In the genomic region with DNA sequence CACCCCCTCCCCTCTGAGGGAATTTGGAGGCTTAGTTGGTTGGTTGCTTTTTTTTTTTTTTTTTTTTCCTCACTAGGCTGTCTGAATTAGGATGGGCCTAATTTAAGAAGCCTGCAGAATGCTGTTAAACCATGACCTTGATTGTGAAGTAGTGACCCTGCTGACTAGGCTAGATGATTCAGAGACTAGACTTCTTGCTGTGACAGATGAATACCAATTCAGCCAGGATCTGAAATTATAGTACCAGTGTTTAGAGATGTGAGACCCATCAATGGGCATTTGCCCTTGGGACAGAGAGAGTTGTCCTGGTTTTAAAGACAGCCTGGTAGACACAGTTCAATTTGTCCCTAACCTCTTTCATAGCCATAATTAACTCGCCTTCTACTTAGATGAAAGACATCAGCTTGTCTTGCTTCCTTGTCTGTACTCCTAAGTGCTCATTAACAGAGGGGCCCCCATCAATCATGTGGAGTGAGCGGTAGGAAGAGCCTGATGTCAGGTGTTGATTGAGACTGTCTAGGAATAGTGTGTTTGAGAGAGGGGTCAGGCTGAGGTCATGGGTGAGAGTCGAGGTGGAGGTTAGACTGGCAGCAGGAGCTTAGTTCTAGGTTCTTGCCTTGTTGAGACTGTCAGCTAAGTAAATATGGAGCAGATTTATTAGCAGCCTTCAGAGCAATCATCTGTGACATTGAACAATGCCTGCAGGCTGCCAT, we compare ENCODE assay signal across 15 mouse cellular contexts. TPM values are rescaled to one million over a fixed set of nuclear protein-coding genes. Genes with fewer than 3 reads are reported as not detected.
A peak's percentile ranks its signal among the peaks of the same experiment; 100 is the strongest.
DNase-seq lines count a peak whose midpoint lies in the region; ATAC-seq and TF ChIP-seq lines count a peak whose summit lies in the region.
"Had no signal": no experiment of that assay in that cellular context is flagged by ENCODE, and none has a peak within 500 bp of the region (broad histone marks: within the 10 kb centered on the region; RNA-seq: fewer than 3 reads in every experiment).

No protein-coding gene starts in this region.

- peak; percentile 62 for DNase-seq in forebrain, embryonic 11.5 days (ENCODE audit: low spot score)
- DNase-seq in midbrain, embryonic 10.5 days (ENCODE audit: low spot score) = peak; percentile 39
- DNase-seq in midbrain, postnatal 0 days (ENCODE audit: low spot score) = no peak
- no peak for DNase-seq in thymus, postnatal 0 days (ENCODE audit: low spot score)
- no peak for DNase-seq in cerebellum, adult 2 months
- DNase-seq in T-cell, adult 2 months (ENCODE audit: low spot score) = no peak
- DNase-seq: cerebellum, postnatal 10 days; kidney, postnatal 14 days had no signal

- peaks cover 10% of the 10 kb centered on the region; the same call in 1 of the 2 replicates for H3K4me1 ChIP-seq in forebrain, embryonic 11.5 days (replicated peaks; ENCODE audit: control insufficient read depth, insufficient read depth, low read length)
- H3K4me1 ChIP-seq in forebrain, embryonic 16.5 days (replicated peaks; ENCODE audit: control insufficient read depth, insufficient read depth, low read length) = peaks cover 11% of the 10 kb centered on the region; the same call in 1 of the 2 replicates
- peaks cover 75% of the 10 kb centered on the region for H3K4me1 ChIP-seq in midbrain, embryonic 10.5 days
- H3K4me1 ChIP-seq in midbrain, postnatal 0 days (ENCODE audit: insufficient read depth, low read length) = no peaks in the 10 kb centered on the region
- H3K4me1 ChIP-seq in forebrain, embryonic 12.5 days = peaks cover 36% of the 10 kb centered on the region
- peaks cover 8% of the 10 kb centered on the region for H3K4me1 ChIP-seq in cerebellum, adult 2 months (ENCODE audit: control insufficient read depth, insufficient read depth, low read length)

- no peak overlapping the region for H3K4me2 ChIP-seq in forebrain, embryonic 11.5 days (ENCODE audit: low read depth, low read length, severe bottlenecking)
- H3K4me2 ChIP-seq in forebrain, embryonic 16.5 days (ENCODE audit: low read length) = no peak overlapping the region
- no peak overlapping the region for H3K4me2 ChIP-seq in midbrain, postnatal 0 days (ENCODE audit: low read depth, low read length, poor library complexity, severe bottlenecking)
- H3K4me2 ChIP-seq in forebrain, embryonic 12.5 days = no peak overlapping the region
- H3K4me2 ChIP-seq: heart, embryonic 15.5 days; limb, embryonic 12.5 days had no signal

- no peak for TF ChIP-seq CTCF in midbrain, postnatal 0 days (IDR thresholded peaks at IDR 0.05)
- TF ChIP-seq CTCF in cerebellum, adult 2 months (IDR thresholded peaks at IDR 0.05; ENCODE audit: borderline replicate concordance, insufficient read depth, low read depth, low read length) = no peak

- no peak overlapping the region for H3K4me3 ChIP-seq in forebrain, embryonic 11.5 days (ENCODE audit: low read depth, low read length)
- H3K4me3 ChIP-seq in forebrain, embryonic 16.5 days (replicated peaks; ENCODE audit: low read length) = no peak overlapping the region
- H3K4me3 ChIP-seq in midbrain, embryonic 10.5 days = no peak overlapping the region
- H3K4me3 ChIP-seq in midbrain, postnatal 0 days (ENCODE audit: low read depth, low read length) = no peak overlapping the region
- no peak overlapping the region for H3K4me3 ChIP-seq in forebrain, embryonic 12.5 days (replicated peaks)
- no peak overlapping the region for H3K4me3 ChIP-seq in cerebellum, adult 2 months (replicated peaks; ENCODE audit: insufficient read depth, low read depth, low read length)
- H3K4me3 ChIP-seq: heart, embryonic 15.5 days; limb, embryonic 12.5 days had no signal

- no peaks in the 10 kb centered on the region for H3K36me3 ChIP-seq in forebrain, embryonic 11.5 days (ENCODE audit: control insufficient read depth, insufficient read depth, low read length)
- no peaks in the 10 kb centered on the region for H3K36me3 ChIP-seq in forebrain, embryonic 16.5 days (ENCODE audit: control insufficient read depth, insufficient read depth)
- no peaks in the 10 kb centered on the region for H3K36me3 ChIP-seq in midbrain, embryonic 10.5 days
- H3K36me3 ChIP-seq in midbrain, postnatal 0 days (ENCODE audit: insufficient read depth, low read length) = no peaks in the 10 kb centered on the region
- no peaks in the 10 kb centered on the region for H3K36me3 ChIP-seq in forebrain, embryonic 12.5 days (replicated peaks)
- H3K36me3 ChIP-seq: heart, embryonic 15.5 days; limb, embryonic 12.5 days had no signal

- no peak for TF ChIP-seq POLR2A in cerebellum, adult 2 months (IDR thresholded peaks at IDR 0.05; ENCODE audit: borderline replicate concordance, insufficient read depth, low read length)

- no peaks in the 10 kb centered on the region for H3K27me3 ChIP-seq in forebrain, embryonic 11.5 days (ENCODE audit: control insufficient read depth, insufficient read depth, low read length)
- H3K27me3 ChIP-seq in forebrain, embryonic 16.5 days (replicated peaks; ENCODE audit: control insufficient read depth, insufficient read depth, low read length) = no peaks in the 10 kb centered on the region
- H3K27me3 ChIP-seq in midbrain, embryonic 10.5 days (ENCODE audit: low read depth, poor library complexity, severe bottlenecking) = peaks cover 77% of the 10 kb centered on the region
- no peaks in the 10 kb centered on the region for H3K27me3 ChIP-seq in midbrain, postnatal 0 days (ENCODE audit: insufficient read depth, low read length)
- H3K27me3 ChIP-seq in forebrain, embryonic 12.5 days = peaks cover 26% of the 10 kb centered on the region
- no peaks in the 10 kb centered on the region for H3K27me3 ChIP-seq in cerebellum, adult 2 months (ENCODE audit: control insufficient read depth, insufficient read depth, low read length)
- H3K27me3 ChIP-seq: limb, embryonic 12.5 days had no signal

- no peaks in the 10 kb centered on the region for H3K9me3 ChIP-seq in forebrain, embryonic 11.5 days (ENCODE audit: control insufficient read depth, low read length)
- no peaks in the 10 kb centered on the region for H3K9me3 ChIP-seq in forebrain, embryonic 16.5 days (ENCODE audit: control insufficient read depth, low read length)
- no peaks in the 10 kb centered on the region for H3K9me3 ChIP-seq in midbrain, embryonic 10.5 days (replicated peaks)
- H3K9me3 ChIP-seq in midbrain, postnatal 0 days (ENCODE audit: low read length) = no peaks in the 10 kb centered on the region
- no peaks in the 10 kb centered on the region for H3K9me3 ChIP-seq in forebrain, embryonic 12.5 days
- H3K9me3 ChIP-seq: heart, embryonic 15.5 days; limb, embryonic 12.5 days had no signal

- ATAC-seq in forebrain, embryonic 11.5 days (replicated peaks; ENCODE audit: low FRiP score) = peak; percentile 59
- no peak for ATAC-seq in forebrain, embryonic 16.5 days
- no peak for ATAC-seq in midbrain, postnatal 0 days (ENCODE audit: low FRiP score)
- ATAC-seq in forebrain, embryonic 12.5 days (ENCODE audit: low FRiP score) = peak; percentile 70

- H3K27ac ChIP-seq in forebrain, embryonic 11.5 days (ENCODE audit: low read depth, low read length) = no peak overlapping the region
- H3K27ac ChIP-seq in forebrain, embryonic 16.5 days (ENCODE audit: low read length) = no peak overlapping the region
- no peak overlapping the region for H3K27ac ChIP-seq in midbrain, embryonic 10.5 days (replicated peaks)
- H3K27ac ChIP-seq in midbrain, postnatal 0 days (ENCODE audit: low read depth, low read length) = no peak overlapping the region
- H3K27ac ChIP-seq in forebrain, embryonic 12.5 days = peak overlapping the region; percentile 42; the same call in 1 of the 2 replicates
- no peak overlapping the region for H3K27ac ChIP-seq in cerebellum, adult 2 months (ENCODE audit: insufficient read depth, low read length)
- H3K27ac ChIP-seq: heart, embryonic 15.5 days; limb, embryonic 12.5 days had no signal

- no peak overlapping the region for H3K9ac ChIP-seq in forebrain, embryonic 11.5 days (ENCODE audit: low read length)
- no peak overlapping the region for H3K9ac ChIP-seq in forebrain, embryonic 16.5 days (replicated peaks; ENCODE audit: low read depth, low read length)
- H3K9ac ChIP-seq in midbrain, postnatal 0 days (replicated peaks; ENCODE audit: low read length, poor library complexity, severe bottlenecking) = no peak overlapping the region
- H3K9ac ChIP-seq in forebrain, embryonic 12.5 days = no peak overlapping the region
- H3K9ac ChIP-seq: heart, embryonic 15.5 days; limb, embryonic 12.5 days had no signal

- WGBS in forebrain, embryonic 11.5 days = 13% methylated on average over 3 of the region's 3 CpGs
- 23% methylated on average over 3 of the region's 3 CpGs for WGBS in forebrain, embryonic 16.5 days
- WGBS in midbrain, embryonic 10.5 days = 35% methylated on average over 3 of the region's 3 CpGs
- WGBS in midbrain, postnatal 0 days = 46% methylated on average over 3 of the region's 3 CpGs
- 11% methylated on average over 3 of the region's 3 CpGs for WGBS in forebrain, embryonic 12.5 days
- 87% methylated on average over 3 of the region's 3 CpGs for WGBS in cerebellum, adult 2 months

RNA-seq across cellular contexts. Expression of a gene that starts 13.3 kb away (rescaled TPM):
- polyA plus RNA-seq in forebrain, embryonic 11.5 days (2014; fragmentation: Nextera tagmentation; extraction: Ambion mirVana) = 0.76 and 0.77 TPM in 2 replicates
- 1.9 and 2.2 TPM in 2 replicates for polyA plus RNA-seq in forebrain, embryonic 16.5 days (2015; fragmentation: Nextera tagmentation; extraction: Ambion mirVana)
- 0.19 and 0.26 TPM in 2 replicates for polyA plus RNA-seq in midbrain, embryonic 10.5 days (2016; fragmentation: Nextera tagmentation; extraction: Ambion mirVana)
- 6.6 and 7.3 TPM in 2 replicates for total RNA-seq in midbrain, postnatal 0 days (2014; rRNA removed)
- 3.5 and 4.0 TPM in 2 replicates for polyA plus RNA-seq in midbrain, postnatal 0 days (2015; fragmentation: Nextera tagmentation; extraction: Ambion mirVana)
- polyA plus RNA-seq in forebrain, embryonic 12.5 days (2016; fragmentation: Nextera tagmentation; extraction: Ambion mirVana) = 1.1 and 1.6 TPM in 2 replicates
- polyA plus RNA-seq in thymus, postnatal 0 days (2015; fragmentation: Nextera tagmentation; extraction: Ambion mirVana) = 0.05 and 0.15 TPM in 2 replicates
- polyA plus RNA-seq in cerebellum, adult 2 months (2012; rRNA removed) = 23.1 and 27.1 TPM in 2 replicates

RNA-seq across cellular contexts. Expression of a gene that starts 13.4 kb away (rescaled TPM):
- not detected in 2 replicates for polyA plus RNA-seq in forebrain, embryonic 11.5 days (2014; fragmentation: Nextera tagmentation; extraction: Ambion mirVana)
- polyA plus RNA-seq in forebrain, embryonic 16.5 days (2015; fragmentation: Nextera tagmentation; extraction: Ambion mirVana) = not detected in 2 replicates
- polyA plus RNA-seq in midbrain, embryonic 10.5 days (2016; fragmentation: Nextera tagmentation; extraction: Ambion mirVana) = not detected in 2 replicates
- total RNA-seq in midbrain, postnatal 0 days (2014; rRNA removed) = not detected in 2 replicates
- 0.33 and 0.43 TPM in 2 replicates for polyA plus RNA-seq in midbrain, postnatal 0 days (2015; fragmentation: Nextera tagmentation; extraction: Ambion mirVana)
- polyA plus RNA-seq in forebrain, embryonic 12.5 days (2016; fragmentation: Nextera tagmentation; extraction: Ambion mirVana) = 0.29 TPM in 1 of 2 replicates, not detected in the other
- not detected in 2 replicates for polyA plus RNA-seq in thymus, postnatal 0 days (2015; fragmentation: Nextera tagmentation; extraction: Ambion mirVana)
- 0.65 and 1.6 TPM in 2 replicates for polyA plus RNA-seq in cerebellum, adult 2 months (2012; rRNA removed)
- total RNA-seq: gastrocnemius, adult 8-10 months had no signal
- polyA plus RNA-seq: heart, embryonic 15.5 days; limb, embryonic 12.5 days; spleen, adult 2 months had no signal

RNA-seq across cellular contexts. Expression of a gene that starts 23.1 kb away (rescaled TPM):
- polyA plus RNA-seq in forebrain, embryonic 11.5 days (2014; fragmentation: Nextera tagmentation; extraction: Ambion mirVana) = not detected in 2 replicates
- polyA plus RNA-seq in forebrain, embryonic 16.5 days (2015; fragmentation: Nextera tagmentation; extraction: Ambion mirVana) = not detected in 2 replicates
- polyA plus RNA-seq in midbrain, embryonic 10.5 days (2016; fragmentation: Nextera tagmentation; extraction: Ambion mirVana) = not detected in 2 replicates
- total RNA-seq in midbrain, postnatal 0 days (2014; rRNA removed) = not detected in 2 replicates
- polyA plus RNA-seq in midbrain, postnatal 0 days (2015; fragmentation: Nextera tagmentation; extraction: Ambion mirVana) = not detected in 2 replicates
- not detected in 2 replicates for polyA plus RNA-seq in forebrain, embryonic 12.5 days (2016; fragmentation: Nextera tagmentation; extraction: Ambion mirVana)
- polyA plus RNA-seq in thymus, postnatal 0 days (2015; fragmentation: Nextera tagmentation; extraction: Ambion mirVana) = not detected in 2 replicates
- polyA plus RNA-seq in cerebellum, adult 2 months (2012; rRNA removed) = not detected in 2 replicates
- total RNA-seq: gastrocnemius, adult 8-10 months had no signal
- polyA plus RNA-seq: heart, embryonic 15.5 days; limb, embryonic 12.5 days; liver, embryonic 16.5 days; spleen, adult 2 months had no signal

RNA-seq across cellular contexts. Expression of a gene that starts 25.7 kb away (rescaled TPM):
- polyA plus RNA-seq in forebrain, embryonic 11.5 days (2014; fragmentation: Nextera tagmentation; extraction: Ambion mirVana) = 22.5 and 24.4 TPM in 2 replicates
- 23.3 and 25.6 TPM in 2 replicates for polyA plus RNA-seq in forebrain, embryonic 16.5 days (2015; fragmentation: Nextera tagmentation; extraction: Ambion mirVana)
- polyA plus RNA-seq in midbrain, embryonic 10.5 days (2016; fragmentation: Nextera tagmentation; extraction: Ambion mirVana) = 17.3 and 18.0 TPM in 2 replicates
- total RNA-seq in midbrain, postnatal 0 days (2014; rRNA removed) = 44.8 and 54.6 TPM in 2 replicates
- polyA plus RNA-seq in midbrain, postnatal 0 days (2015; fragmentation: Nextera tagmentation; extraction: Ambion mirVana) = 18.7 and 19.7 TPM in 2 replicates
- polyA plus RNA-seq in forebrain, embryonic 12.5 days (2016; fragmentation: Nextera tagmentation; extraction: Ambion mirVana) = 22.5 and 23.7 TPM in 2 replicates
- 11.1 and 12.1 TPM in 2 replicates for polyA plus RNA-seq in thymus, postnatal 0 days (2015; fragmentation: Nextera tagmentation; extraction: Ambion mirVana)
- 318 and 354 TPM in 2 replicates for polyA plus RNA-seq in cerebellum, adult 2 months (2012; rRNA removed)

RNA-seq across cellular contexts. Expression of a gene that starts 36.4 kb away (rescaled TPM):
- polyA plus RNA-seq in forebrain, embryonic 11.5 days (2014; fragmentation: Nextera tagmentation; extraction: Ambion mirVana) = 1.1 and 1.8 TPM in 2 replicates
- polyA plus RNA-seq in forebrain, embryonic 16.5 days (2015; fragmentation: Nextera tagmentation; extraction: Ambion mirVana) = 2.2 and 2.7 TPM in 2 replicates
- polyA plus RNA-seq in midbrain, embryonic 10.5 days (2016; fragmentation: Nextera tagmentation; extraction: Ambion mirVana) = 1.8 and 2.1 TPM in 2 replicates
- total RNA-seq in midbrain, postnatal 0 days (2014; rRNA removed) = 5.4 and 10.9 TPM in 2 replicates
- 3.4 and 4.1 TPM in 2 replicates for polyA plus RNA-seq in midbrain, postnatal 0 days (2015; fragmentation: Nextera tagmentation; extraction: Ambion mirVana)
- 1.8 and 2.0 TPM in 2 replicates for polyA plus RNA-seq in forebrain, embryonic 12.5 days (2016; fragmentation: Nextera tagmentation; extraction: Ambion mirVana)
- polyA plus RNA-seq in thymus, postnatal 0 days (2015; fragmentation: Nextera tagmentation; extraction: Ambion mirVana) = 0.27 and 0.42 TPM in 2 replicates
- 7.7 and 8.8 TPM in 2 replicates for polyA plus RNA-seq in cerebellum, adult 2 months (2012; rRNA removed)

Comparison
In these comparisons a context has a peak if more than half of its experiments do, and no peak if none do; other contexts are left out.
1. ATAC-seq: peak in forebrain, embryonic 11.5 days (single experiment) and forebrain, embryonic 12.5 days (single experiment); none in forebrain, embryonic 16.5 days (single experiment) and midbrain, postnatal 0 days (single experiment).
2. DNase-seq: peak in forebrain, embryonic 11.5 days (single experiment) and midbrain, embryonic 10.5 days (single experiment); none in midbrain, postnatal 0 days (single experiment), thymus, postnatal 0 days (single experiment), cerebellum, adult 2 months (0 of 2) and T-cell, adult 2 months (single experiment).